Mouse (Mus musculus) brain, adult 2 months (tissue): ENCODE results near the gene Stx3.

Experiments
- DNase-seq: peaks from one replicate; pipeline ENCODE4 v3.0.0; 2011; ENCODE audit warnings: low read depth, low spot score

Stx3 gene

DNA sequence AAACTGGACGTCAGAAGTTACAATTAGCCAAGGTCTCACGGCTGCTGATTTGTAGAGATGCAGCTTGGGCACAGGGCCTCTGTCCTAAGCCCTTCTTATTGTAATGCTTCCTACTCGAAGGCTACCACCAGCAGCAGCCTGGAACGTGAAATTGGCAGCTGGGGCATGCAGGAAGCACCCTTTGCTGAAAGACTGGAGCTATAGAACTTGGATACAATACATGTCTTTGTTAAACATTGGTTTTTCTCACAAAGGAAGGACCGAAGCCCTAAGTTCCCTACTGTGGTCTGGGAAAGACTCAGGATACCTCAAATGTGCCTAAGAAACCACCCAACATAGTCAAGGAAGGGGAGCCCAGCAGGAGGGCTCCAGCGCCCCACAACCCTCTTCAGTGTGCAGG lies 11.4 kb downstream of the Stx3 start:
- DNase-seq = no peak

DNA sequence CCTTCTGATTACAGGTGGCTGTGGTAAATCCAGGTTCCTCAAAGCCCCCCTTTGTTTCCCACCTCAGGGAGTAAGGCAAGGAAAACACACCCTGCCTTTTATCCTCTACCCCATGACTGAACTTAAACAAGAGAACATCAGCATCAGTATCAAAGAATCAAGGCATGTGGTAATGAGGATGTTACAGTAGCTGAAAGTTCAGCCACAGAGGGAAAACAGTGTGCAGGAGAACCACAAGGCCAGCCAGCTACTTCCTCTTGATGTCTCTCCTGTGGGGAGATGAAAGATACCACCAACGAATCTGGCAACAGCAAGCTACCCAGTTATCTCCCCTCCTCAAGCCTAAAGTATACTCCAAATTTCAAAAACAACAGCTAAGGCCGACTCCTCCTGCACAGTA lies 12.0 kb downstream of the Stx3 start:
- no peak for DNase-seq

DNA sequence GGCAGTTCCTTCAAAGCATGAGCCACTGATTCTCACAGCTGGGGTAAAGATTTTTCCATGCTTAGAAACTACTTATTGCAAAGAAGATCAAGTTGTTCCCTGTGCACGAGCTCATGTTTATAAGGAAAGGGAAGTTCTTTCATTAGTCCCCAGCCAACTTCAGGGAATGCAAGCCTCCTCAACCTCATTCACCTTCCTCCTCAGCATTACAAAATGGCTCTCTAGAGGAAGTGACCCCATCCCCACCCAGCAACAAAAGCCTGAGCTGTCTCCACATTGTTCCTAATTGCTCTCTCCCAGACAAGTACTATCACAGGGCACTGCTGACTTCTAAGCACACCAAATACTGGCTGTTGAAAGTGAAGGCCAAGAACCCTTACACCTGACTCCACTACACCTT lies 14.8 kb downstream of the Stx3 start:
- DNase-seq = no peak

GRCm38 (mm10) chr19:11800531-11801315 lies 18.5 kb downstream of the Stx3 start:
- no peak for DNase-seq

- no peak for DNase-seq
Measured at GRCm38 (mm10) chr19:11794447-11794846, 24.8 kb downstream of the Stx3 start.

GRCm38 (mm10) chr19:11793741-11794359 lies 25.4 kb downstream of the Stx3 start:
- no peak for DNase-seq

DNA sequence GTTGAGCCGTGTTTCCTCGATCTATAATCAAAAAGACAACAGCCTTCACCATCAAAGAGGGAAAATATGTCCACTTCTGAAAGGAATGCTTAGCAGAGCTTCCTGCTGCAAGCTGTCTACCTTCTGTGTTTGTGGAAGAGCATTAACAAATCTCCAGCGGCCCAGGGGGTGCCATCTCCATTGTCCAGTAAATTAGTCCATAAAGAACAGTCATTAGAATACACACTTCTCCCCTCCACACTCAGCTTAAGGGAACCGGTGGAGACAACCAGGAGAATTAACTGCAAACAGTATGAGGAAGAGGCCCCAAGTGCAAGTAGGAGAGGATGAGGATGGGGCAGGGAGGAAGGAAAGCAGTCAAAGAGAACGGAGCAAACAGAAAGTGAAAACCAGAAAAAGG lies 27.4 kb downstream of the Stx3 start:
- DNase-seq = no peak

- DNase-seq = no peak
Measured at GRCm38 (mm10) chr19:11788876-11789275, 30.3 kb downstream of the Stx3 start.

DNA sequence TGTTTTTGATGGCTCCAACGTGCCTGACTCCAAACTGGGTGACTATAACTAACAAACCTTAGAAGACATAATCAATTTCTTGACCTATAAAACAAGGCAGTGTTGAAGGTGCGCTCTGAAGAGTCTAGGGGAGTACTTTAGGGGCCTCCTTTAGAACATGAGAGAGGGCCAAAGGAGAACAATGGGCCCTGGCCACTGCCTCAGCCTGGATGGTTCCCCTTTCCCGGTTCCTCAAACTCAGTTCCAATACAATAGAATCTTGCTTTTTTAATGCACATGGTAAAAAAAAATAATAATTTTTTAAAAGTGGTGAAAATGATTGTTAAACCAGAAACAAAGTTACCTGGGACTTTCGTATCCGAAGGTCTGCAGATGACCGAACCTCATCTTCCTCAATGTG lies 31.4 kb downstream of the Stx3 start:
- no peak for DNase-seq

DNA sequence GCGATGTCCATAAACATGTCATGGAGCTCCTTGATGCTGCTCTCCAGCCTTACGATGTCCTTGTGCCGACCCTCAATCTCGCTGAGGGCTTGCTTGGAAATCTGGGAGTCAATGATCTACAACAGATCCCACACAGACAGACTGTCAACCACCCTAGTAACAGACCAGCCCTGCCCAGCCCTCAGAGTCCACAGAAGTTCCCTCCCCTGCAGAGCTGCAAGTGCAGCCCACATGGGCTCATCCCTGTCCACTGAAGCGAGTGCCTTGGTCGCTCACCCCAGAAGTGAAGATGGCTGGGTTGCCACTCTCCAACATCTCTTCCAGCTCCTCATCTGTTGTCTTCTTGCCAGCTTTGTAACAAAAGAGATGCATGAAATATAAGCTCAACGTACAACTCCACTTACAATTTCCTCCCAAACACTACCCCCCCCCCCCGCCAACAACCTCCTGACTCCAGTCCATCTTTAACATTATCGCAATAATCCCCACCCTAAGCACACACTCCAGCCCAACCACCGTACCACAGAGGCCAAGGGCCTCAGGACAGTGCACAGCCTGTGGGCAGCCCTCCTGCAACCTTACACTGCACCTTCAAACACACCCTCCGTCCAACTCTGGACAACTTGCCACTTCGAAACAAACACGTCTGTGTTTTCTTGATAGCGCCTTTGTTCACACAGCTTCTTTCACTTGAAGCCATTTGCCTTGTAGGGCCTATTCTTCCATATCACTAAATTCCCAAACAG lies 33.6 kb downstream of the Stx3 start:
- DNase-seq = no peak

DNA sequence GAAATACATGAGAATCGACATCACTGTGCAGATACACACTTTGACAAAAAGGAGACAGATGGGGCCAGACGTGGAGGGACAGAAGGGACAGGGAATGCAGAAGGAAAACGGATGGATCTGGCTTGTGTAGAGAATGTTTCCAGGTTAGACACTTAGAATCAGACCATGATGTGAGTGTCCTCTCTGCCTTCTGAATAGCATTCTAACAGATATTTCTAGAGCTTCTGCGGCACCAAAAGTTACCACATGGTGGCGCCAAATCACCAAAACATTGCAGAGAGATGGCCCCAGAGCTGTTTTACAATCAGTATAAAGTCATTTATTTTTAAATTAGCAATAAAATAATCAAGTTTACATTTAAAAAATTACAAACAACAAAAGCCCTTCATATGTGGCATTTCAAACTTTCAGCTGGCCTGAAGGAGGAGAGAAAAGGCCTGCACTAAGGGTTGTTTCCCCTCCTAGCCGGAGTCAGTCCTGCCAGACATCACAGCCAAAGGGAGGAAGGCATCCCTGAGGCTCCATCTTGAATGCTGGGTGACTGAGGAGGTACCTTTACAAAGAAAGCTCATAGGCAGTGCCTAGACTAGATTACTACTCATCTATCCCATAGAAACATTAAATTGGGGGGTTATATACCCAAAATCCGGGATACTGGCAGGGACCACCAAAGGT lies 41.9 kb downstream of the Stx3 start:
- peak; percentile 72 for DNase-seq

DNA sequence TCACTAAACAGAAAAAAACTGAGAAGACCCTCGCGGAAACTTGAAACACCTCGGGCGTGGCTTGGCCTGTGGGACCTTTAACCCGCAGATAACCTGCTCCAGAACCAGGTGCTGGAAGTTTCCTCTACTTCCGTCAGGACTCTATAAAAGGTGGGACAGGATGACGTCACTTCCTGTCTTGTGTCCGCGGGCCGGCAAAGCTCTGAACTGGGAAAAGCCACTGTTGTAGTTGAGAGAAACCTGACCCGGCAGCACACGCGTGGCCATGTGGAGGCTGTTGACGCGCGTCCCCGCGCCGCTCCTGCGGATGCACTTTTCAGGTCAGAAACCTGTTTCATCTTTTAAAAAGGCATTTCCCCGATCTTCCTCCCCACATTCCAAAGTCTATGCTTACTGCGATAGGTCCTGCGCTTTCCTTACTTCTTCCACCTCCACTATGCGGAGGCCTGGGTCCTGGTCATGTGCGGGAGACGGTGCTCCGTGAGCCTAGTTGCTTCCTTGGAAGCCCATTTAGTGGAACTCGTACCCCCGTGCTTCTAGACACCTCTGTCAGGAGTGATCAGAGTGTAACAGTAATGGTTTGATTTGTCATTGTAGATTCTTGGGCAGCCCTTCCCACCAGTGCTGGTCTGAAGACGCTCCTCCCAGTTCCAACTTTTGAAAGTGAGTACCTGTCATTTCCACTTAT lies 48.9 kb downstream of the Stx3 start, which contains the start of gene Mrpl16:
Mrpl16 (plus strand) TSS at position 187 of the 688 bp plus-strand sequence.
- DNase-seq = peak; percentile 97

DNA sequence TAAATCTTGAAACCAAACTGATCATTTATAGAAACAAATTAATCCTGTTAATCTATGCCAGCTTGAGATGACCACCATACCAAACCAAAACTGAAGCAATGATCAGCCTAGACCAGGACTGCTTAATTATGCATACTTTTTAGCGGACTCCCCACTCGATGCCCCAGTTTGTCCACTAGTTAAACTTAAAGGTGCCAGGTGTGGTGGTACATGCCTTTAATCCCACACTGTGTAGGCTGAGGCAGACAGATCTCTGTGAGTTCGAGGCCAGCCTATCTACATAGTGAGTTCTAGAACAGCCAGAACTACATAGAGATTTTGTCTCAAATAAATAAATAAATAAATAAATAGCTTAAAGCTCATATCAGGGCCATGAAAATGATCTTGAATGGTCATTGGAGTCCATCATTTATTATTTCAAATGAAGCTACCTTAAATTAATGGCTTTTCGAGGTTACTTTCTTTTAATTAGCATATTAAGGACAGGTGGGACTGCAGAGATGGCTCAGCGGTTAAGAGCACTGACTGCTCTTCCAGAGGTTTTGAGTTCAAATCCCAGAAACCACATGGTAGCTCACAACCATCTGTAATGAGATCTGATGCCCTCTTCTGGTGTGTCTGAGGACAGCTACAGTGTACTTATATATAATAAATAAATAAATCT lies 49.8 kb downstream of the Stx3 start:
- no peak for DNase-seq

DNA sequence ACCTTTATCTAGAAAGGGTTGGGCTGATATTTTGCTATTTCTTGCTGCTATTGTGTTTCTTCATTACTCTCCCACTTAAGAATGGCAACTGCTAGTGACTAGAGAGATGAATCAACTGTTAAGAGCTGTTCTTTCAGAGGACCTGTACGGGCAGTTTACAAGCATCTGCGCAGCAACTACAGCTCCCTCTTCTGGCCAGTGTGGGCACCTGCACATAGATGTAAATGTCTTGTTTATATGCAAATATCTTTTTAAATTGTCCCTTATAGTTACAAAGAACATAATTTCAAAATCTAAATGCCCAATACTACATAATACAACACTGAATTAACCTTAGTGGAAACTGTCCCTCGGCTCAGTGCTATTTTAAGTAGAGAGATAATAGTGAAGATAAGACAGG lies 51.0 kb downstream of the Stx3 start:
- peak; percentile 79 for DNase-seq

GRCm38 (mm10) chr19:11766413-11766812 lies 52.8 kb downstream of the Stx3 start:
- no peak for DNase-seq

DNA sequence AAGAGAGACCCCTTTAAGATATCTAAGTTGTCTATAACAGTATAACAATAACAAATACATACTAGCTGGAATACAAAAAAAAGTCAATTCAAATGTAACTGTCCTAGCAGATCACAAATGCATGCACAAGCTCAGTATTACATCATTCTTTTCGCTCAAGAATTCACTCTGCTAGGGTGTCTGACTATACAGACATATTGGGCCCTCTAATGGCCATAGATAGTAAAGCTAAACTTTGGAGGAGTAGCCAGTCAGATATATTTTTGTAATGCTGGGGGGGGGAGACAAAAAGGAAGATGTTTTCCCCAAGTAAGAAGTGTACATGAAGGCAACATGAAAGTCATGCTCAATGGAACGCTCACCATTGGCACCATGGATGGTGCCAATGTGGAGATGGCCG lies 54.1 kb downstream of the Stx3 start:
- DNase-seq = no peak

DNA sequence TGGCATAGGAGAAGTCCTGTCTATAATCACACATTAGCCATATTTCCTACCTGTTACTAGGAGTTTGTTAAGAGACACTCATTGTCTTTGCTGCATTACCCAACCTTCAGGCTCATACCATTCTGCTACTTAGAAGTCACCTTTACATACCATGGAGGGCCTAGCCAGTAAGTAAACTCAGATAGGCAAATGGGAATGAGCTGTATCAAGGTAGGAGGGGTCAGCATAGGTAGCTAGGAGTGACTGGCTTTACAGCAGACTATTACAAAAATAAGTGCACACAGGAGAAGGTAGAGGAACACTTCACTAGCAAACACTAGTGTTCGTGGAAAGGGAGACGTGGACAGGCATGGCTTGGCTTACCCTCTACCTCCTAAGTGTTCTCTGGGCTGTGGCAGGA lies 71.9 kb downstream of the Stx3 start, which contains the start of gene Gif:
Gif (plus strand) TSS at position 257 of the 400 bp plus-strand sequence.
- DNase-seq = no peak

GRCm38 (mm10) chr19:11745680-11746079 lies 73.5 kb downstream of the Stx3 start:
- DNase-seq = no peak

DNA sequence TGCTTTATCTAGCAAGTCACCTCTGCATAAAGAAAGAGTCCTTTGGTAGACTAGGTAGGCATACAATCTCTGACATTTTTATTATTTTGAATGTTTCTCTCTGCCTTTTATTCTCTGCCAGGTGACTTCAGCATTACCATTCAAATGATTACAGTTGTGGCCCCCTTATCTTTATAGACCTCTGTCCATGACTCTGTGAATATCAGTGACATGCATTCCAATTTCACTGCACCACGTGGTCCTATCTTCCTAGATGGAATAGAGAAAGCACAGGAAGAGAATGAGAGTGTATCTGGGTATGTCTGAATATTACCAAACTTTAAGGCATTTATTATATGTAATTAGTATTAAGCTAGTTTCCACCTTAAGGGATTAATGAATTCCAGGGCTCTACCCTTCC lies 82.7 kb downstream of the Stx3 start:
- DNase-seq = no peak

DNA sequence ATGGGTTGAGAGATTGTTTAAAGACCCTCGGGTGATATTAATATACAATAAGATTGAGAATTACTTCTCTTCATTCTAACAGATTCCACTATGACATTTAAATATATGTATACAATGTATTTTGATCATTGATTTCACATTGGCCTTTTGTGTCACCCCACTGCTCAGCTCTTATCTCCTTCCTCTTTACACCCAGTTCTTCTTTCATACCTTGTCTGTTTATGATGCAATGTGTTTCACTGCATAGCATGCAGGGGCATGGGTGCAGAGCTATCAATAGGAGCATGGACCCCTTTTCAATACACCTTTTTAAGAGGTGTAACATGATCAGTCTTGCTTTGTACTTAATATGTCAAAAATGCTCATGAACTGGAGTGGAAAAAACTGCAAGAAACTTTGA lies 88.9 kb downstream of the Stx3 start:
- DNase-seq = no peak

DNA sequence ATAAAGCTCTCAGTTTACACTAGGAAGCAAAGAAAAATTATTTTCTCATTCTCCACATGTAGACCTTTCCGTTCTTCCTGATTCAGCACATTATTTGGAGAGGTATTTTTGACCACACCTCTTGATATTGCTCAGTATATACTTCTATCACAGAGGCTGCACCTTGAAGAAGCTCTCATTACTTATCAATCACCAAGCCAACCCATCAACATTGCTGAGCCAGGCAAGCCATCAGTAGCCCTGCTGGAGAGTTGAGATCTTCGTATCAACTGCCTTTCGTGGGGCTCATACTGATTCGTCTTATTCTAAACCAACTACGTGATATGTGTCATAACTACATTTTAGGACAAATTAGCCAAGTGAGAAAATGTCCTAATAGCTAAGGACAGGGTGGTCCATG lies 91.9 kb downstream of the Stx3 start:
- DNase-seq = no peak
